Mouse (Mus musculus): ENCODE measurements around the gene Eef1akmt3. TPM values are rescaled to one million over a fixed set of nuclear protein-coding genes. Genes with fewer than 3 reads are reported as not detected.

Eef1akmt3 gene
- polyA plus RNA-seq, 1 experiment from 2014 or later: 0.16 TPM

- peaks cover 14% of the 10 kb centered on the region for H3K36me3 ChIP-seq (ENCODE audit: control insufficient read depth, insufficient read depth)
- H3K4me2 ChIP-seq (ENCODE audit: low read depth, low read length): no peak overlapping the region
- H3K9me3 ChIP-seq (replicated peaks; ENCODE audit: control insufficient read depth, low read length): no peaks in the 10 kb centered on the region
- H3K27me3 ChIP-seq (ENCODE audit: control insufficient read depth, insufficient read depth, low read length): no peaks in the 10 kb centered on the region
- no peak overlapping the region for H3K4me3 ChIP-seq (ENCODE audit: low read length)
- no peak overlapping the region for H3K27ac ChIP-seq (ENCODE audit: low read length)
- H3K4me1 ChIP-seq (ENCODE audit: control insufficient read depth, insufficient read depth, low read length): no peaks in the 10 kb centered on the region
- WGBS: 77% methylated on average over 16 of the region's 16 CpGs
- H3K9ac ChIP-seq (ENCODE audit: low read length): no peak overlapping the region
- no peak for ATAC-seq (replicated peaks; ENCODE audit: extremely low read depth, insufficient read depth, low FRiP score)
Measured at GRCm38 (mm10) chr10:127018422-127018821, 22.9 kb downstream of the Eef1akmt3 start.

- WGBS: 21% methylated on average over 2 of the region's 2 CpGs
- ATAC-seq (replicated peaks; ENCODE audit: extremely low read depth, insufficient read depth, low FRiP score): no peak
- no peak overlapping the region for H3K9ac ChIP-seq (ENCODE audit: low read length)
- H3K4me1 ChIP-seq (ENCODE audit: control insufficient read depth, insufficient read depth, low read length): no peaks in the 10 kb centered on the region
- no peak overlapping the region for H3K4me2 ChIP-seq (ENCODE audit: low read depth, low read length)
- no peaks in the 10 kb centered on the region for H3K9me3 ChIP-seq (replicated peaks; ENCODE audit: control insufficient read depth, low read length)
- 0 out of 2 replicates have a peak, but pooled peaks cover 5% of the 10 kb centered on the region for H3K36me3 ChIP-seq (ENCODE audit: control insufficient read depth, insufficient read depth)
- H3K27ac ChIP-seq (ENCODE audit: low read length): no peak overlapping the region
- no peaks in the 10 kb centered on the region for H3K27me3 ChIP-seq (ENCODE audit: control insufficient read depth, insufficient read depth, low read length)
- H3K4me3 ChIP-seq (ENCODE audit: low read length): no peak overlapping the region
Measured at GRCm38 (mm10) chr10:127017071-127017470, 24.2 kb downstream of the Eef1akmt3 start.

- H3K4me3 ChIP-seq (ENCODE audit: low read length): no peak overlapping the region
- no peak overlapping the region for H3K27ac ChIP-seq (ENCODE audit: low read length)
- 57% methylated on average over 5 of the region's 5 CpGs for WGBS
- H3K4me1 ChIP-seq (ENCODE audit: control insufficient read depth, insufficient read depth, low read length): no peaks in the 10 kb centered on the region
- ATAC-seq (replicated peaks; ENCODE audit: extremely low read depth, insufficient read depth, low FRiP score): no peak
- no peaks in the 10 kb centered on the region for H3K9me3 ChIP-seq (replicated peaks; ENCODE audit: control insufficient read depth, low read length)
- 0 out of 2 replicates have a peak, but pooled peaks cover 4% of the 10 kb centered on the region for H3K36me3 ChIP-seq (ENCODE audit: control insufficient read depth, insufficient read depth)
- H3K9ac ChIP-seq (ENCODE audit: low read length): no peak overlapping the region
- H3K27me3 ChIP-seq (ENCODE audit: control insufficient read depth, insufficient read depth, low read length): no peaks in the 10 kb centered on the region
- H3K4me2 ChIP-seq (ENCODE audit: low read depth, low read length): no peak overlapping the region
Measured at GRCm38 (mm10) chr10:127016488-127016887, 24.8 kb downstream of the Eef1akmt3 start.

GRCm38 (mm10) chr10:127003806-127004205 is 37.5 kb downstream of the Eef1akmt3 start:
- no peaks in the 10 kb centered on the region for H3K4me1 ChIP-seq (ENCODE audit: control insufficient read depth, insufficient read depth, low read length)
- H3K36me3 ChIP-seq (ENCODE audit: control insufficient read depth, insufficient read depth): peaks cover 3% of the 10 kb centered on the region
- no peak for ATAC-seq (replicated peaks; ENCODE audit: extremely low read depth, insufficient read depth, low FRiP score)
- no peak overlapping the region for H3K4me2 ChIP-seq (ENCODE audit: low read depth, low read length)
- H3K9ac ChIP-seq (ENCODE audit: low read length): no peak overlapping the region
- no peak overlapping the region for H3K27ac ChIP-seq (ENCODE audit: low read length)
- no peaks in the 10 kb centered on the region for H3K27me3 ChIP-seq (ENCODE audit: control insufficient read depth, insufficient read depth, low read length)
- 82% methylated on average over 7 of the region's 7 CpGs for WGBS
- no peak overlapping the region for H3K4me3 ChIP-seq (ENCODE audit: low read length)
- no peaks in the 10 kb centered on the region for H3K9me3 ChIP-seq (replicated peaks; ENCODE audit: control insufficient read depth, low read length)

- no peak overlapping the region for H3K27ac ChIP-seq (ENCODE audit: low read length)
- no peaks in the 10 kb centered on the region for H3K9me3 ChIP-seq (replicated peaks; ENCODE audit: control insufficient read depth, low read length)
- WGBS: 92% methylated on average over 8 of the region's 8 CpGs
- H3K4me2 ChIP-seq (ENCODE audit: low read depth, low read length): no peak overlapping the region
- no peaks in the 10 kb centered on the region for H3K4me1 ChIP-seq (ENCODE audit: control insufficient read depth, insufficient read depth, low read length)
- H3K9ac ChIP-seq (ENCODE audit: low read length): no peak overlapping the region
- no peaks in the 10 kb centered on the region for H3K27me3 ChIP-seq (ENCODE audit: control insufficient read depth, insufficient read depth, low read length)
- no peak for ATAC-seq (replicated peaks; ENCODE audit: extremely low read depth, insufficient read depth, low FRiP score)
- peaks cover 7% of the 10 kb centered on the region for H3K36me3 ChIP-seq (ENCODE audit: control insufficient read depth, insufficient read depth)
- H3K4me3 ChIP-seq (ENCODE audit: low read length): no peak overlapping the region
Measured at GRCm38 (mm10) chr10:127003334-127003733, 38.0 kb downstream of the Eef1akmt3 start.

- H3K9me3 ChIP-seq (replicated peaks; ENCODE audit: control insufficient read depth, low read length): no peaks in the 10 kb centered on the region
- H3K4me3 ChIP-seq (ENCODE audit: low read length): no peak overlapping the region
- WGBS: 83% methylated on average over 5 of the region's 5 CpGs
- no peaks in the 10 kb centered on the region for H3K4me1 ChIP-seq (ENCODE audit: control insufficient read depth, insufficient read depth, low read length)
- H3K9ac ChIP-seq (ENCODE audit: low read length): no peak overlapping the region
- no peak overlapping the region for H3K27ac ChIP-seq (ENCODE audit: low read length)
- no peaks in the 10 kb centered on the region for H3K27me3 ChIP-seq (ENCODE audit: control insufficient read depth, insufficient read depth, low read length)
- ATAC-seq (replicated peaks; ENCODE audit: extremely low read depth, insufficient read depth, low FRiP score): no peak
- H3K36me3 ChIP-seq (ENCODE audit: control insufficient read depth, insufficient read depth): peaks cover 12% of the 10 kb centered on the region
- no peak overlapping the region for H3K4me2 ChIP-seq (ENCODE audit: low read depth, low read length)
Measured at GRCm38 (mm10) chr10:127002765-127003164, 38.5 kb downstream of the Eef1akmt3 start.

GRCm38 (mm10) chr10:127002056-127002455 is 39.3 kb downstream of the Eef1akmt3 start:
- ATAC-seq (replicated peaks; ENCODE audit: extremely low read depth, insufficient read depth, low FRiP score): no peak
- H3K4me2 ChIP-seq (ENCODE audit: low read depth, low read length): no peak overlapping the region
- 74% methylated on average over 1 of the region's 1 CpGs for WGBS
- no peaks in the 10 kb centered on the region for H3K27me3 ChIP-seq (ENCODE audit: control insufficient read depth, insufficient read depth, low read length)
- H3K36me3 ChIP-seq (ENCODE audit: control insufficient read depth, insufficient read depth): peaks cover 19% of the 10 kb centered on the region
- H3K27ac ChIP-seq (ENCODE audit: low read length): no peak overlapping the region
- no peaks in the 10 kb centered on the region for H3K9me3 ChIP-seq (replicated peaks; ENCODE audit: control insufficient read depth, low read length)
- H3K4me1 ChIP-seq (ENCODE audit: control insufficient read depth, insufficient read depth, low read length): no peaks in the 10 kb centered on the region
- no peak overlapping the region for H3K4me3 ChIP-seq (ENCODE audit: low read length)
- H3K9ac ChIP-seq (ENCODE audit: low read length): no peak overlapping the region

- Histone ChIP-seq H3K27me3 (ENCODE audit: control insufficient read depth, insufficient read depth, low read length) (no peaks in the 10 kb centered on the region), H3K9me3 (replicated peaks; ENCODE audit: control insufficient read depth, low read length) (no peaks in the 10 kb centered on the region), H3K27ac (ENCODE audit: low read length) (no peak overlapping the region), H3K9ac (ENCODE audit: low read length) (no peak overlapping the region), H3K36me3 (ENCODE audit: control insufficient read depth, insufficient read depth) (peaks cover 19% of the 10 kb centered on the region), H3K4me1 (ENCODE audit: control insufficient read depth, insufficient read depth, low read length) (no peaks in the 10 kb centered on the region), H3K4me3 (ENCODE audit: low read length) (no peak overlapping the region), H3K4me2 (ENCODE audit: low read depth, low read length) (no peak overlapping the region)
- 73% methylated on average over 9 of the region's 9 CpGs for WGBS
- no peak for ATAC-seq (replicated peaks; ENCODE audit: extremely low read depth, insufficient read depth, low FRiP score)
Measured at GRCm38 (mm10) chr10:127001297-127001696, 40.0 kb downstream of the Eef1akmt3 start.

- no peak for ATAC-seq (replicated peaks; ENCODE audit: extremely low read depth, insufficient read depth, low FRiP score)
- Histone ChIP-seq H3K27ac (ENCODE audit: low read length) (no peak within 1 kb of the TSS), H3K27me3 (ENCODE audit: control insufficient read depth, insufficient read depth, low read length) (no peaks in the 10 kb centered on the region), H3K4me2 (ENCODE audit: low read depth, low read length) (no peak within 1 kb of the TSS), H3K4me1 (ENCODE audit: control insufficient read depth, insufficient read depth, low read length) (no peaks in the 10 kb centered on the region), H3K36me3 (ENCODE audit: control insufficient read depth, insufficient read depth) (peaks cover 21% of the 10 kb centered on the region), H3K4me3 (ENCODE audit: low read length) (no peak within 1 kb of the TSS), H3K9ac (ENCODE audit: low read length) (no peak within 1 kb of the TSS), H3K9me3 (replicated peaks; ENCODE audit: control insufficient read depth, low read length) (no peaks in the 10 kb centered on the region)
- WGBS: 86% methylated on average over 5 of the region's 5 CpGs
Measured at GRCm38 (mm10) chr10:127000529-127000928, 40.8 kb downstream of the Eef1akmt3 start, which contains the start of gene Avil. Gene Avil, plus strand, starts transcription at chr10:127000709.

Measured in heart, embryonic 16.5 days (tissue).